Mouse (Mus musculus): ENCODE results near the gene Trmt2b.
"Not testable (repeated sequence)": the region's sequence is repeated elsewhere in the genome, so short reads cannot be mapped to it uniquely, and the experiment has no call there.

Gene Trmt2b

DNA sequence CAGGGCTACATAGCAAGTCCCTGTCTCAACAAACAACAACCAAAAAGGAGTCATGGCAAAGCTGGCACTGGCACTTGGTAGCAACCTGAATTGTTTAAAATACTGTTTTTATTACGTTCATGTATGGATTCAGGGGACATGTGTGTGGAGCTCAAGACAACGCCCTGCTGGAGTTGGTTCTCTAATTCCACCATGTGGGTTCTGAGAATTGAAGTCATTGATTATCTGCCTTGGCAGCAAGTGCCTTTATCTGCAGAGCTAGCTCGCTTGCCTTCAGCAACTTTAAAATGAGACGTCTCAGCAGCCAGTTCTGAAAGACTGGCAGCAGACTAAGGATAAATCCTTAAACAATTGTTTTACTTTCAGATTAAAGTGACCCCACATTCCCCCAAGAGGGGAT lies 58.6 kb downstream of the Trmt2b start:
- DNase-seq = no peak

DNA sequence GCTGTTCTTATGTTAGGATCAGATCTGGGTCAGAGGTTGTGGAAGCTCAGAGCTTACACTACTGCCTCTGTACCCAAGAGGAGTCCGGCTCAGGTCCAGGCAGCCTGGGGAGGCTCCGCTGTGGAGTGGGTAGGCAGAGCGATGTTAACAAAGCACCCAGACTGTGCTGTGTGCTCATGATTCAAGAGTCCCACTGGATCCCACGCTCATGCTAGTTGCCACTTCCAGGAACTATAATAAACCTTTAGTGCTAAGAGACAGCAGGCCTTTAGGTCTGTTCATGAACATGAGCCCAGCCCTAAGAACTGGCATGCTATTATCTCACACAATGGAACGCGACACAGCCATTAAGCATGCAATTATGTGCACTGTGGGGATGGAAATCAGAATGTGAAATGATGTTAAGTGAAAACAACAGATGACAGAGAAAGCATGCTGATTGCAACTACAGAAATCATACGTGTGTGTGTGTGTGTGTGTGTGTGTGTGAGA lies 65.6 kb downstream of the Trmt2b start:
- no peak for DNase-seq

GRCm38 (mm10) chrX:134208491-134208890 lies 68.3 kb downstream of the Trmt2b start:
- DNase-seq = no peak

- not testable (repeated sequence) for DNase-seq
Measured at GRCm38 (mm10) chrX:134187201-134187600, 89.6 kb downstream of the Trmt2b start, which contains the start of gene Arl13a. Gene Arl13a, plus strand, starts transcription at chrX:134187501.

DNA sequence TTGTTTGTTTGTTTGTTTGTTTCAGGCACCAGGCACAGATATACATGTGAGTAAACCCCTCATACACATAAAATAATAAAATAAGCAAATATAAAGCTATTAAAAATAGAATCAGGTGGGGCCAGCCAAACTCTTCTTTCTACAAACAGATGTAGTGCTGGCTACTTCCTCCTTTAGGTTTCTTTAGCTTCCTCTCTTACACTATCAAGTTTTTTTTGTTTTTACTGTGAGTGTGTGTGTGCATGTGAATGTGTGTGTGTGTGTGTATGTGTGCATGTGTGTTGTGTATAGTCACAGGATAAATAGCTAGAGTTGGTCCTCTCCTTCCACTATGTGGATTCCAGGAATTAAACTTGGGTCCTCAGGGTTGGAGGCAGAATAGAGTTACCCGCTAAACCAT lies 102.1 kb downstream of the Trmt2b start:
- no peak for DNase-seq

Data from kidney, adult 8-10 months (tissue).